Mouse (Mus musculus) stomach, adult 2 months (tissue): Measurements from ENCODE around the gene Cnot6. TPM values are rescaled to one million over a fixed set of nuclear protein-coding genes. Genes with fewer than 3 reads are reported as not detected.

ENCODE experiments used
- polyA plus RNA-seq: library from polyadenylated mRNA; depleted of rRNA; stranded (reverse); fragments of >200 nt; gene quantifications from 2 replicates; pipeline ENCODE4 v1.2.3, GENCODE M21; 2012; rRNA removed

The Cnot6 gene
- polyA plus RNA-seq = 1.2 and 2.1 TPM in 2 replicates

DNA sequence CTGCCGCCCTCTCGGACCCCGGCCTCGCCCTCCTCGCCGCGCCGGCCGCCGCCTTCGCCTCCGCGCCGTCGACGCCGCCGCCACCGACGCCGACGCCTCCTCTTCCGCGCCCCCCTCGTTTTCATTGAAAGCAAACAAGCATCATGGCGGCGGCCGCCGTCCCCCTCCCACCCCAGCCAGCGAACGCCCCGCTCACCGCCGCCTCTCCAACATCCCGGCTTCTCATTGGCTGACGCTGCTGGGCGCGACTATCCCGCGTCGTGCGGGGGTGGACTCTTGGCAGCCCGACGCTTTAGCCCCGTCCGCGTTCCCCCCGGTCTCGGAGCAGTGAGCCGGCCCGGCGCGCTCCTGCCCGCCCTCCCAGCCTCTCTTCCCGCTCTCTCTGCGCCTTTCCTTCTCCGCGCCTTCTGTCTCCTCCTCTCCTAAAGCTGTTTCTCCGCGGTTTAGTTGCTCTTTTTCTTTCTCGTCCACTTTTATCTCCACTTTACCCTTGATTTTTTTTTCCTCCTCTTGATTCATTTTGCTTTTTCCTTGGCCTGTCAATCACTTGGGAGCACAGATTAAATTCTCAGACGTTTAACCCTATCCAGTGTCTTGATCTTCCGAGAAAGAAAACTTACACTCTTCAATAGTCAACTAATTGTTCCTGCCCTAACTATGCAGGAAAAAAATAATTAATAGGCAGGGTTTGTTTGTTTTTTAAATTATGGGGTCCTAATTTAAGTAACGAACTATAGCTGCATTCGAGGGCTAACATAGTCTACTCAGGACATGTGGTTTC, at the start of gene Cnot6:
TSS of gene Cnot6 (minus strand) at position 169 of the 781 bp plus-strand sequence.

DNA sequence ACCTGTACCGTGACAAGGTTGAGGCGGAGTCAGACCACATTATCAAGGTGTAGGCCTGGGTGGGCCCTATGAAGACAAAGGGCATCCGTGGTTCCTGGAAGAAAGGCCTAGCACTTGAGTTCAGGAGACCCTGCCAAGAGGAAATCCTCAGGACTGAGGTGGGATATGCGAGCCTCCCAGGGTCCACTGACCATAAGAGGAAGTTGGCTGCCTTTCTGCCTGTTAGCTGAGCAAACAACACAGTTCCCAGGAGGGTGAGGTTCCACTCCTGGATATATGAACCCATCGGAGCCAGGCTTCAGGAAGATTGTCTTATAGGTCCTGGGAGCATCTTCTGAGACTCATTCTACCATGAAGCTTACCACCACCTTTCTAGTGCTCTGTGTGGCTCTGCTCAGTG, 49.2 kb downstream of the Cnot6 start, which contains the start of gene Scgb3a1:
TSS of gene Scgb3a1 (plus strand) at position 301 of the 400 bp plus-strand sequence.

Other genes with a start within 250 kb of the Cnot6 start
- gene Olfr1386, start 247.7 kb downstream of the Cnot6 start, polyA plus RNA-seq = not detected in 2 replicates
- gene Olfr1385, start 223.7 kb downstream of the Cnot6 start, polyA plus RNA-seq = not detected in 2 replicates
- not detected in 2 replicates for gene Olfr1384, start 206.0 kb downstream of the Cnot6 start, polyA plus RNA-seq
- not detected in 2 replicates for gene Olfr1383, start 193.1 kb downstream of the Cnot6 start, polyA plus RNA-seq
- gene Olfr1382, start 184.5 kb downstream of the Cnot6 start, polyA plus RNA-seq = not detected in 2 replicates
- gene Olfr1381, start 169.3 kb downstream of the Cnot6 start, polyA plus RNA-seq = not detected in 2 replicates
- not detected in 2 replicates for gene Olfr1380, start 155.8 kb downstream of the Cnot6 start, polyA plus RNA-seq
- gene Flt4, start 103.5 kb downstream of the Cnot6 start, polyA plus RNA-seq = 1.8 and 2.8 TPM in 2 replicates
- 1.5 and 2.4 TPM in 2 replicates for gene Scgb3a1, start 49.1 kb downstream of the Cnot6 start, polyA plus RNA-seq
- gene Gfpt2, start 81.5 kb upstream of the Cnot6 start, polyA plus RNA-seq = 1.4 TPM in 2 replicates
- gene Mapk9, start 134.0 kb upstream of the Cnot6 start, polyA plus RNA-seq = 4.4 and 4.5 TPM in 2 replicates
- gene Rasgef1c, start 189.1 kb upstream of the Cnot6 start, polyA plus RNA-seq = 1.4 and 1.6 TPM in 2 replicates